Mouse (Mus musculus) CD4-positive, CD25-positive, alpha-beta regulatory T cell, adult 4 months (primary cell): ENCODE results near the gene Flad1. TPM values are rescaled to one million over a fixed set of nuclear protein-coding genes. Genes with fewer than 3 reads are reported as not detected.
"Not testable (repeated sequence)": the region's sequence is repeated elsewhere in the genome, so short reads cannot be mapped to it uniquely, and the experiment has no call there.

Experiments used
- ATAC-seq: one replicate; pipeline ENCODE4 v1.8.0; 2017
- polyA plus RNA-seq, 2 experiments: library from polyadenylated mRNA; unstranded; fragments of 100-300 nt; shearing (Covaris generic); gene quantifications; one replicate each; pipeline ENCODE4 v1.2.1; 2017

The Flad1 gene
- polyA plus RNA-seq: 10 to 100 TPM; 52.2 to 71.7 TPM

DNA sequence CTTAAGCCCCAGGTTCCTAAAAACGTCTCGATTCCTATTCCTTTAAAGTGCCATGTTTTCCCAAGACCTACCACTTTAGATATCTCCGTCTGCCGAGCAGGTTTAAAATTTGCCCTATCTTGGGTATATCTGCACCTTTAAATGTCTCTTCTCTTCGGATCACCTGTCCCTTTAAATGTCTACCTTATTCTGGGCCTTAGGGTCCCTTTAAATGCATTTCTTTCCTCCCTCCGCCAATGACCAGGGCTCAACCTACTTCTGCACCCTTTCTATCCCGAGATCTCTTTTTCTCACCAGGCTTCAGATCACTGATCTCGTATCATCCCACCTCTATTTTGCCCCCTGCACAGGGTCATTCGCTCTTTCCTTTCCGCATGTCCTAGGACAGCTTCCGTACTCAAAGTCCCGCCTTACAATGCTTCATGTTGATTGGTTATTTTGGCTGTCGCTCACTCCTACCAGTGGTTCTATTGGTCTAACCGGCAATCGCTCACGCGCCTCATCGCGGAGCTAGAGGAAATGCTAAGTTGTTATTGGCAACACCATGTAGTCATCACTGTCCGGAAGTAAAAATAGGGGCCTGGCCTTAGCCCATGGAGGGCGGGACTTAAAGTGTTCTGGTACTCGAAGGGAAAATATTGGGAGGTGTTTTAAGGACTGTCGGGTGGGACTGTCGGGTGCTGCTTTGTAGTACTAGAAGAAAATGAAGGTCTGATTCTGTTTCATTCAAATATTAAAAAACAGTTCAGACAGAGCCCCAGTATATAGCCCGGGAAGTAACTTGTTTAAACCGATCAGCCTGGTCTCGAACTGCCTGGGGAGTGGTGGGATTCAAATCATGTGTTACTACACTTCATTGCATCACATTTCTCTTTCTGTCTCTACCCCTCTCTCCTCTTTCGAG is at the start of gene Flad1:
TSS of gene Flad1 (minus strand) at position 381 of the 904 bp plus-strand sequence.
- ATAC-seq: peak; percentile 100

DNA sequence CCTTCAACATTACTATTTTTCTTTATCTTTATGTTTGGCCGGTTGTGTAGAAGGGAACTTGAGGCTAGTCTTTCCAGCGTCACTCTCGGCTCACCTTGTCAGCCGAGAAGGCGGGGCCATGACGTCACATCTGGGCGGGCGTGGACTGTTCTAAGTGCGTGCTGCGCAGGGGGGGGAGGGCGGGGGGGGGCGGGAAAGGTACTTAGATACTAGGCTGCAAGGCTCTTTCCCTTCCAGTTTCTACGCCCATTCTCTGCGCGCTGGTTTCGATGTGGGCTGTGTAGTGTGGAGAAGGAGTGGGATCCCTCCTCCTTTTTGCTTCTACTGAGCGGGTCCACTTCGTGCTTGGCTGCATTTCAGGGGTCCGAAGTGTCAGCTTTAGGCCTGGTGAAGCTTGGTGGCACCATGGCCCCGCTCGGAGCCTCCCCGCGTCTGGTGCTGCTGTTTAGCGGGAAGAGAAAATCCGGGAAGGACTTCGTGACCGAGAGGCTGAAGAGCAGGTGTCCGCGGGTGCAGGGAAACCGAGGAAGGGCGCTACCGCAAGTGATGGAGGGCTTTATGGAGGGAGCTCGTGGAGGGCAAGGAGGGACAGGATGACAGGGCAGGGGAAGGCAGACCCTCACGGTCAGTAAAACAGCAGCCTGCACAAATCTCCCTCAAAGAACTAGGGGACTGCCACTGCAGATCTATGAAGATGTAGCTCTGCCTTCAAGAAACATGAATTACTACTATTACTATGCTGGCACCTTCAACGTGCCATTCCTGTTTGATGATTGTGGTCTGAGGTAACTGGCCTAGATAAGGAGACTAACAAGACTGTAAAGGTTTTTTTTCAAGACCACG is 47.5 kb upstream of the Flad1 start:
- peak; percentile 90 for ATAC-seq

DNA sequence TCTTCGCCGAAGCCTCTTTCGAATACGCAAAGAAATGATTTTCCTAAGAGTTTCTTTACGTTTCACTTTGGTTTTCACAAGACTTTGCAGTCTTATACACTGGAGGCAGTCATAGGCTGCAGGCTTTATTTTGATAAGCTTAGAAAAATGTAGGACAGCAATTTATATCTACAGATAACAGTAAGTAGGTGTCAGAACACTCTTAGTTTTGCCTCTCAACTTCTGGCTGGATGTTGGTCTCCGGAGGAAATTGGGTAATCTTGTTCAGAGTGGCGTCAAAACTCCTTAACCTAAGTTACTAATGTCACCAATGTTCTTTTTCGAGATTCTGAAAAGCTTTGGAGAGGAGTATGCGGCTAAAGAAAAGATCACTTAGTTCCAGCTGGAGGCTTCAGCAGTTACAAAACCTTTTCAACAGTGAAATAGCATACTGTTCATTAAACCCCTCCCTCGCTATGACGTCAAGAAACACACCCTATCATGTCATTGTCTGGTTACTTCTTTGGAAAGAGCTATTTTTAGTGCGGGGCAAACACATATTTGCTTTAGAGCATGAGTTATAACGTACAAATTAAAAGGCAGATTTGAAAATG is 46.8 kb upstream of the Flad1 start:
- peak; percentile 70 for ATAC-seq

DNA sequence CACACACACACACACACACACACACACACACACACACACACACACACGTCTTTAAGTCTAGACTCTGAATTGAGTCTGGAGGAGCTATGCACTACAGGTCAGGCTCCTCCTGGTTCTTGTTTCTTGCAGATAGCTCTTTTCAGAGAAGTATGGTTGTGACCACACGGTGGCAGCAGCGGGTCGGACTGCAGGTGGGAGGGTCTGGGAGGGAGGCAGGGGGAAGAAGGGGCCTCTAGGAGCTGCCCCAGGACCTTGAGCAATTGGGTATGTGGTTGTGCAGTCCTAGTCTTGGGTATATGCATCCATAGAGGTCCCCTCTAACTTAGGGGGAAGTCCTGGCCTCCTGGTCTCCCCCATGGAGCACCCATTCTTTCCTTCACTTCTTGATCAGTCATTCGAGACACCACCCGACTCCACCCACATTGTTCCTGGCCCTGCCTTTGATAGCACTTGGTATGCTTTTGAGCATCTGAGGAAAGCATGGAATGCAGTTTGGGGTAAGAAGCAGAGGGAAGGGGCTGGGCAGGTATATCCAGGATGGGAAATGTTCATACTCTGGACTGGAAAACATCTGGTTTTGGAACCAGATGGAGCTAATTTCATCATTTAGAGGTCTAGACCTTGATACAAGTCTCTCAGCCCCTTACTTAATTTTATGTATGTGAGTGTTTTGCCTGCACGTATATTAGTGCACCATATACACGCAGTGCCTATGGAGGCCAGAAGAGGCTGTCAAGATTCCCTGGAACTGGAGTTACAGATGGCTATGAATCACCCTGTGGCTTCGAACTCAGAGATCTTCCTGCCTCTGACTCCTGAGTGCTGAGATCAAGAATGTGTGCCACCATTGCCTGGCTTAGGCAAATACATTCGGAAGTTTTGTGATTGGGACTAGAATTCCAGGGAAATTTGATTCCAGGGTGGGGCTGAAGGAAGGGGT is 45.3 kb upstream of the Flad1 start:
- ATAC-seq: peak; percentile 50

DNA sequence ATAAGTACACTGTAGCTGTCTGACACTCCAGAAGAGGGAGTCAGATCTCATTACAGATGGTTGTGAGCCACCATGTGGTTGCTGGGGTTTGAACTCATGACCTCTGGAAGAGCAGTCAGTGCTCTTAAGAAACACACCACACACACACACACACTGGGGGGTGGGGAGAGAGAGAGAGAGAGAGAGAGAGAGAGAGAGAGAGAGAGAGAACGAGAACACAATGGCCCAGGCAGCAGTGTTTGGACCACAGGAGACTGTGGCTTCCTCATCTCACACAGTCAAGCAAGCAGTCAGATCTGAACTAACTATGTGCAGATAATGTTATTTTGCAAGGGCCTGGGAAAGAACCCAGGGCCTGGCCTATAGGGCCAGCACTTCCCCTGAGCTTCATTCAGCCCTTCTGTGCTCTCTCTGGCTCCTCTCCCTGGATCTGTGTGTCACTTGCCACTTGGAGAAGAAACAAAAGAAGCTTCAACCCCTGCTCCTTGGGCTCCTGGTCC is 44.2 kb upstream of the Flad1 start:
- no peak for ATAC-seq

DNA sequence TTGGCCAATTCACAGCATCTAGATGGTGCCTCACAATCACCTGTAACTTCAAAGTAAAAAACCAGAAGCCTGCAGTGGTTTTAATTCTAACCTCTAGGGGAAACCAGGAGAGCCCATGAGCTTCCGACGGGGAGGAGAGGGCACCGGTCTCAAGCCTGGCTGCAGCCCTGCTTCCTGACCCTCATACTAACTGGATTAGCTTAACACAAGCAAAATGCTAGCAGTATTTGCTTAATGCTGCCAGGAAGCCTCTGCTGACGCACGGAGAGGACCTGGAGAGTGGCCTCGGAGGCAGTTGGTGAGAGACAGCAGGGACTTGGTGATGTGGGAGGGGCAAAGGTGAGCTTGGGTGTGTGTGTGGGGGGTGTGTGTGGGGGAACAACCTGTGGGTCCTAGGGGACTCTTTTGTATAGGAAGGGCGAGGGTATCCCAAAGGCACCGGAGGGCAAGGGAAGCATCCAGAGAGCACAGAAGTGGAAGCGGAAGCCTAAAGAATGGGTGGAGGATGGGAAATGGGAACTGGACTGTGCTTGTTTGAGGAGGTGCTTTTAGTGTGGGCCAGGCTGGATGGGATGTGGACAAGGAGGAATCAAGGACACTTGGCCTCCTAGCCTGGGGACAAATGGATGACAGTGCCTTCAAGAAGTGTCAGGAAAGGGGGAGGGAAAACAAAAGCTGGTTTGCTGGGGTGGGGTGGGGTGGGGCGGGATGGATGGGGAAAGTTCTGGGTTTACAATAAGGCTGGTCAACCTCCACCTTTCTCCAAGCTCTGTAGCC is 42.9 kb upstream of the Flad1 start, which contains the start of gene Pmvk:
TSS of gene Pmvk (plus strand) at position 141 of the 777 bp plus-strand sequence.
- no peak for ATAC-seq

DNA sequence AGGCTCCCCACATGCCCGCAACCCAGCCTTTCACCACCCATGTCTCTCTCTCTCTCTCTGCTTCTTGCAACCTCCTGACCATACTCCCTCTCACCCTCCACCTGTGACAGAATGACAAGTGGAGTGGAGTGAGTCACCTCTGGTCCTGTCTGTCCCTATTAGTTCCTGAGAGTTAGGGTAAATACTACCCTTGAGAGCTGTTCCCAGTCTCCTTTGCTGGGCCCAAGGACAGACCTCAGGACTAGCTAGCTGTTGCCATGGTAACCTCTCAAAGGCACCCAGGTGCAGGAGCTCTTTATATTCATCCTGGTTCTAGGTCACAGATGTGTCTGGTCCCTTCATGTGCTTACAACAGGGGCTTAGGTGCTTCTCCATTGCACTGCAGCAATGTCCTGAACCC is 40.2 kb upstream of the Flad1 start:
- no peak for ATAC-seq

DNA sequence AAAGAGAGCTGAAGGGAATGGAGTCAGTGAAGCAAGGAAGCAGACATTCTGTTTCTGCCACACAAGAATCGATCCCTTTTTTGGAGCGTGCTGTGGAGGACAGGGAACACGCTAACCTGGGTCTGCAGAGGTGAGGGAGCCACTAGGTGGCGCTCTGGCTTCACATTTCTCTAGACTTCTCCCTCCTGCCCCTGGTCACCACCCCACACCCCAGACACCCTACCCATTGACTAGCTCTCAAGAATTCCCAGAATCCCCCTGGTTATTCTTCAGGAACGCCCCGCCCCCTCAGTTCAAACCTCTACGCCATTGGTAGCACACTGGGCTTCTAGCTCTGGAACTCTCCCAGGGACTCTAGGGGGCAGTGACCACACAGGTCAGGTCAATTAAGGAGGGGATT is 37.9 kb upstream of the Flad1 start:
- ATAC-seq: peak; percentile 66

DNA sequence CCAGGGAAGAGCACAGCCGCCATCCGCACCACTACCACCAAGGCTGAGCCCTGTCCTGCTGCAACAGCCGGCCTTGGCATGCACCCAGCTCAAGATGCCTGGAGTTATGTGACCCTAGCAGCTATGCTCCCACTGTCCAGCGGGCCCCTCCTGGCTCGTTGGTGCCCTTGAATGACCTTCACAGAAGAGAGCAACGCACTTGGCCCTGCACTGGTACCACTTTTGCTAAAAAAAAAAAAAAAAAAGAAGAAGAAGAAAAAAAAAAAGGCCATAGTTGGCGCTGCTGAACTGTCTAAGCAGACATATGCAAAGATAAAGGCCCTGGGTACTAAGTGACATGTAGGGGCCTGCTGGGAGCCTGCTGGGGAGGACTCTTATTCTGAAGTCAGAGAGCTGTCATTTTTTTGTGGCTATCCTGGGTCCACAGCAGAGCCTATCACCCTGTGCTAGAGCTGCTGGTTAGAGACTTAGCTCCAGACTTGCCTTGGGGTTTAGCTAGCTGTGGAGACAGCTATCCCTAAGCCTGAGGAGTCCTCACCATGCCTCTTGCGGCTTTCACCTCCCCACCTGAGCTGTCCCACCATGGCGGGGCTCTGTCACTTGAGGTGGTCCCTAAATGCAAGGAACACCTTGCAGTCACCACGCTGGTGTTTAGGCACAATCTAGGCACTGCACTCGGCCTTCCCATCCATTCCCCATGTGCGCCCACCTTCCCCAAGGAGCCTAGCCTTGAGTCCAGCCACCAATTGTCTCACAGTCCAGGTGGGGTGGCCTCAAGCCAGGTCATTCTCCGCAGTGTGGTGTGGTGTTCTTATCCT is 37.3 kb upstream of the Flad1 start:
- ATAC-seq: peak; percentile 59

DNA sequence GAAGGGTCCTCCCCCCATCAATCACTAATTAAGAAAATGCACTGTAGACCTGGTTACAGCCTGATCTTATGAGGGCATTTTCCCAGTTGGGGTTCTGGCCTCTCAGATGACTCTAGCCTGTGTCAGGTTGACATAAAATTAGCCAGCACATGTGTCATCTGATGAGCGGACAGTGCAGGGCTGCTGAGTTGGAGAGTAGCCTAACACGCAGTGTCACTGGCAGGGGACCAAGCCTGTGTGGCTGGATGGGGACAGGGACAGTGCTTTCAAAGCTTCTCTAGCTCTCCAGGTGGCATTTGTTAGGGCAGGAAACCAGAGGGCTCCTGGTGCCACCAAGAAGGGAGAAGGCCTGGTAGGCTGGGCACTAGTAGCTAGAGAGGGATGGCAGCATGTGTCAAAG is 29.0 kb upstream of the Flad1 start:
- no peak for ATAC-seq

DNA sequence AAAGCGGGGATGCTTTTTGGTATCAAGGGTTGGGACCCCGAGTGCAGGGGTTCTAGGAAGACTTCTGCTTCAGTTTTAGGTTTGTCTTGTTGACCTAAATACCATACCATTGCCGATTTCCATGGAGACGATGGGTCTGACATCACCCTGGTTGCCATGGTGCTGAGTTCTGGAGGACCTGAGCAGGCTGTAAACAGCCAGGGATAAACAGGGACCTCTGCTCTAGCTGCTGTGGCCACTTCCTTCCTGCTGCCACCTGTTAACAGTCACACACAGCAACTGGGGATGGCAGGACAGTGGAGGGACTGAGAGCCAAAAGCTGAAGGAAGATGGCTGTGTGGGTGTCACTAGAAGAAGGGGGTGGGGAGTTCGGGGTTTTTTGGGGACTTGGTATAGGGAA is 25.6 kb upstream of the Flad1 start:
- ATAC-seq: peak; percentile 70

DNA sequence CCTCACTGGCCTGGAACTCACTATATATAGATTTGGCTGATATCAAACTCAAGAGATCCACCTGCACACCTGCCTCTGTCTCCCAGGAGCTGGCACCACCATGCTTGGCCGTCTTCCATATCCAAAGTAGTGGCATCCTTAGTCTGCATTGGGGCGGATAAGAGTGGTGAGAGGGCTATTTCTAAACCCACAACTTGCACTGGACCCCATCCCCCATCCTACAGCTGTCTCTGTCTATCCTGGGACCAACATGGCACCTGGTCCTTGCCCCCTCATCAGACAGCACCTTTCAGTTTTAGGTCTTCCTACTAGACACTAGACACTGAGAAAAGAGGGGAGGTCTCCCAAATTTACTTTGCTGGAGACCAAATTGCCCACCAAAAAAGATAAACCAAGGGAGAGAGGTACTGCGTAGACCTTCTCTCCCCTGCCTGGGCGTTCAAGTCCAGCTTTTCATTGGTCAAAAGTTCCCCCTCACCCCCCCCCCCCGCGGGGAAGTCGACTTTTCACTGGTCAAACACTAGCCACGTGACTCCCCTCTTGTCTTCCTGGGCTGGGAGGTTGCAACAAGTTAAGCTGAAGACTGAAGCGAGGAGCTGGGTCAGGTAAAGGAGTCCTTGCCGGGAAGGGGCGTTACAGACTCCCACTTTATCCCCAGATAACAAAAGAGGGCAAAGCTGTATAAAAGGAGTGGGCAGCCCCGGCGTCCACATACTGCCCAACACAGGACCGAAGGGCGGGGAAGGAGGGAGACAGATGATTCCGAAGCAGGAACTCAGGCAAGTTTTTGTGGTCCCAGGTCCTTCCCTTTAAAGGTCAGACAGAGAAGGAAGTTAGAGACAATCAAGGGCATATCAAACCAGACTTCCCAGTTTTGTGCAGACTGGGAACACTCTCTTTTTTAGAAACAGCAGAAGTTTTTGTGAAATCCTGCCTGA is 24.8 kb upstream of the Flad1 start, which contains the start of gene Pbxip1:
TSS of gene Pbxip1 (plus strand) at position 531 of the 938 bp plus-strand sequence.
- peak; percentile 87 for ATAC-seq

DNA sequence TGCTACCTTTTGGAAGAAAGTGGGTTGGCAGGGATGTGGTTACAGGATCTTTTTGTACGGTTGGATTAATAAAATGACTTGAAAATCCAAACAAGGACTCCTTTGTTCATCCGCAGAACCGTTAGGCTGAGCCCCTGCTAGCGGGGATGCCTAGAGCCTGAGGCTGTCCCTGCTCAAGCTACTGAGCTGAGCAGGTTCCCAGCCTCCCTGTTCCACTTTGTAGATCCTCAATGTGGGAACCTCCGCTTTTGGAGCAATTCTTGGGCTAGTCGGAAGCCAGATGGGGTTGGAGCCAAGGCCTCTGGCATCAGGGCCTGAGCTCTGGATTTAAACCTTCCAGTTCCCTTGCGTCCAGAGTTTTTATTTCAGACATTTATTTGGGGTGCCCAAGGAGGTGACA is 23.4 kb upstream of the Flad1 start:
- ATAC-seq: no peak

DNA sequence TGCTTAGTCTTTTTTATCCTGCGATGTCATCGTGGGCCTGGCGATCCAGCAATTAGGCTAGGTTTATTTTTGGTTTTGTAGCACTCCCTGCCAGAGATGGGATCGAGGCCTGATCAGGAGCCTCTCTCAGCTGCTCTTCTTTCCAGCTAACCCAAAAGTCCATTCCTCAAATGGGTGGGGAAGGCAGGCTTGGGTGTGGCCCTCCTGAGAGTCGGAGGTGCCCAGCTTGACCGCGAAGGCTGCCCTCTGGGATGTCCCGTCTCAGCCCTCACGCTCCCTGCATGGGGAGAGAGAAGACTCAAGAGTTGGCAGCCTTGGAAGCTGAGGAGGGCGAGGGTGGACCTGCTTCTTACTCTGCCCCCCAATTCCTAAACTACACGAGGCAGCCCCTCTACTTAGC is 22.9 kb upstream of the Flad1 start:
- ATAC-seq: no peak

DNA sequence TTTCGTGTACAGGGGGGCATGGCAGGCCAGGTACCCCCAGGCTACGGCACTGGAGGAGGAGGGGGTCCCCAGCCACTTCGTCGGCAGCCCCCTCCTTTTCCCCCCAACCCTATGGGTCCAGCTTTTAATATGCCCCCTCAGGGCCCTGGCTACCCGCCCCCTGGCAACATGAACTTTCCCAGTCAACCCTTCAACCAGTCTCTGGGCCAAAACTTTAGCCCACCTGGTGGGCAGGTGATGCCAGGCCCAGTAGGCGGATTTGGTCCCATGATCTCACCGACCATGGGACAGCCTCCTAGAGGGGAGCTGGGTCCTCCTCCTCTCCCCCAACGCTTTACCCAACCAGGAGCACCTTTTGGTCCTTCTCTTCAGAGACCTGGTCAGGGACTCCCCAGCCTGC is 20.9 kb upstream of the Flad1 start:
- ATAC-seq: no peak

DNA sequence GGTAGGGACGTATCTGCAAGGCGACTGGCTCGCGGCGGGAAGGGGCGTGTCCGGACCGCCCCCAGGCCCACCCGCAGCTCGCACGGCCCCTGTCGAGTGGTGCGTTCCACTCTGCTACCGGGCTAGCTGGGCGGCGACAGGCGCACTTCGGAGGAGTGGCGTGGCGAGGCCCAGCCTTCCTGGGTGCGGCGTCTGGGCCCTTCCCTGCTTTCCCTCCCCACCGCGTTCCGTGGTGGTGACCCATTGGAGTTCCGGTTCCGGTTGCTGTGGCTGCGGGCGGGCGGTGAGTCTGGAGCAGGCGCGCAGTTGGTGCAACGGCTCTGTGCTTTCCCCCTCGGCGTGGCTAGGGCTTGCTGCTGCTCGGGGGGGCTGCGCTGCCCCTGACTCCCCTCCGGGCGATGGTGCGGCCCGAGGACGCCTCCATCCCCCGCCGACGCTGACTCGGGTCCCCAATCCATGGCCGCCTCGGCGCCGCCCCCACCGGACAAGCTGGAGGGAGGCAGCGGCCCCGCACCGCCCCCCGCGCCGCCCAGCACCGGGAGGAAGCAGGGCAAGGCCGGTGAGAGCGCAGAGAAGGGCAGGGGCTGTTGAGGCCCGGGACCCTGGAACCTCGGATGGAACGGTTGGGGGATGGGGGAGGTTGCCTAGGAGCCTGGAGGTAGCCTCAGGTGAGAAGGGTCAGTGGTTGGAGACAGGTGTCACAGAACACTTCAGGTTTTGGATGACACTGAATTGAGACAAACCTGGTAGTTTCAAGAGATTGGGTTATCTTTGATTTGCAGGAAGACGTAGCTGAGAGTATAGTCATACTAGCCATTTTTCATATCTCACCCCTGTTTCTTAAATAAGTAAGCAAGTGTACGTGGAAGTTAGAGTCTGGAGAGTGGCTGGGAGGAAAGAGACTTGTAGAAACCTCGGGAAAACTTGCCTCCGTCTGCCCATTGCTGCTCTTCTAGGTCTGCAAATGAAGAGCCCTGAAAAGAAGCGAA is 18.8 kb upstream of the Flad1 start, which contains the start of gene Pygo2:
TSS of gene Pygo2 (plus strand) at position 44 of the 989 bp plus-strand sequence.
- ATAC-seq: peak; percentile 98

DNA sequence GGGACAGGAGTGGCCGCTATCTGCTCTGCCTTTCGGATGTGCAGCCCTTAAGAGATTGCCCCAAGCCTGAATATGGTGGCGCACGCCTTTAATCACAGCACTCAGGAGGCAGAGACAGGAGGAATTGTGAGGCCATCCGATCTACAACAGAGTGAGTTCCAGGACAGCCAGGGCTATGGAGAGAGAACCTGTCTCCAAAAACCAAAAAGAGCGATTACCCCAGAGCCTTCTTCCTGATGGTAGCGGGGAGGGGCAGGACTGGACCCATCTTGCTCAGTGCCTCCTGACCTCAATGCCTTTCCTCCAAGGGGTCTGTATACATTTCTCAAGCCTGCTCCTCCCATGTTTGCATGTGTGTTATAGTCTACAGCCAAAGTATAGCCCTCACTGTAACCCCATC is 17.4 kb upstream of the Flad1 start:
- not testable (repeated sequence) for ATAC-seq
